Mouse (Mus musculus): Measurements from ENCODE around the gene Tspan18. TPM values are rescaled to one million over a fixed set of nuclear protein-coding genes. Genes with fewer than 3 reads are reported as not detected.

Gene Tspan18
- polyA plus RNA-seq, 1 experiment from 2014 or later = 71.4 TPM

DNA sequence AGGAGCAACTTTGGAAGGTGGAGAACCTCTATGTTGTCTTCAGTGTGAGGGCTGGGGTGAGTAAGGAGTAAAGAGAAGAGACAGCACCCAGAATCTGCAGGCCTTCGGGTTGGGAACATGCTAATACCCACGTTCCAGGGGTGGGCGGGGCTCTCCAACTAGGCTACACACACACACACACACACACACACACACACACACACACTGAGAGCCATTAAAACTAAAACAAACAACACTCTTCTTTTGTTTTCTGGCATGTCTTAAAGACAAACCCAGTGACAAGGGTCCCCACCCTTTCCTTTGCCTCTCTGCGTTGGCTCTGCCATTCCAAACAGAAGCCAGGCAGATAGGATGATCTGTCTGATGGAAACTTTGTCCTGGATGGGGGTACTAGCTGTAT, 2.0 kb downstream of the Tspan18 start:
- Histone ChIP-seq H3K9me3 (ENCODE audit: control insufficient read depth, low read length) (no peaks in the 10 kb centered on the region), H3K36me3 (ENCODE audit: control insufficient read depth, insufficient read depth, low read length) (peaks cover 2% of the 10 kb centered on the region; the same call in 1 of the 2 replicates), H3K4me3 (ENCODE audit: low read depth, low read length) (peak overlapping the region; percentile 81), H3K27me3 (ENCODE audit: control insufficient read depth, insufficient read depth, low read length) (no peaks in the 10 kb centered on the region), H3K4me2 (replicated peaks; ENCODE audit: low read depth, low read length) (peak overlapping the region; percentile 93), H3K27ac (ENCODE audit: low read depth, low read length) (no peak overlapping the region), H3K4me1 (replicated peaks; ENCODE audit: control insufficient read depth, insufficient read depth, low read length) (peaks cover 12% of the 10 kb centered on the region), H3K9ac (ENCODE audit: low read depth, low read length) (no peak overlapping the region; the same call in 1 of the 2 replicates)
- ATAC-seq (ENCODE audit: low FRiP score) (no peak), DNase-seq (ENCODE audit: low spot score) (no peak)
- WGBS = 84% methylated on average over 4 of the region's 4 CpGs

DNA sequence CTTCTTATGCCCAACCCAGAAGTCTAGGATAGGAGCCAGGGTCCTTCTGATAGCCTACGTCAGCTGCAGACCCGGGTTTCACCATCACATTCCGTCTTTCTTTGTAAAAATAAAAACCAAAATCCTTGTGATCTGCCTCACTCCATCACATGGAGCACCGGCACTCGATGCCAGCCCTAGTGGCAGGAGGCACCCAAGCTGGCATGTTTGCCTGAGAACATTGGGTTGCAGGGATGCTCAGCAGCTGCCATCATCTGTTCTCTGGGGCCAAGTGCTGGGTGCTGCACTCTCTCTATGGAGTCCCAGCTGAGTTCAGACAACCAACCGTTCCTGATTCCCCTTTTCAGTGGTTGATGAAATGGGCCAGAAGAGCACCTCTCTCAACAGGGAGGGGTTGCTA, 3.2 kb downstream of the Tspan18 start:
- ATAC-seq (ENCODE audit: low FRiP score) (no peak), DNase-seq (ENCODE audit: low spot score) (no peak)
- Histone ChIP-seq H3K4me1 (replicated peaks; ENCODE audit: control insufficient read depth, insufficient read depth, low read length) (peaks cover 12% of the 10 kb centered on the region), H3K27ac (ENCODE audit: low read depth, low read length) (no peak overlapping the region), H3K4me2 (replicated peaks; ENCODE audit: low read depth, low read length) (0 out of 2 replicates have a peak overlapping the region, but pooled peaks have one; percentile 17), H3K9ac (ENCODE audit: low read depth, low read length) (no peak overlapping the region), H3K27me3 (ENCODE audit: control insufficient read depth, insufficient read depth, low read length) (no peaks in the 10 kb centered on the region), H3K4me3 (ENCODE audit: low read depth, low read length) (no peak overlapping the region), H3K36me3 (ENCODE audit: control insufficient read depth, insufficient read depth, low read length) (peaks cover 2% of the 10 kb centered on the region; the same call in 1 of the 2 replicates), H3K9me3 (ENCODE audit: control insufficient read depth, low read length) (no peaks in the 10 kb centered on the region)
- WGBS = 94% methylated on average over 6 of the region's 6 CpGs

DNA sequence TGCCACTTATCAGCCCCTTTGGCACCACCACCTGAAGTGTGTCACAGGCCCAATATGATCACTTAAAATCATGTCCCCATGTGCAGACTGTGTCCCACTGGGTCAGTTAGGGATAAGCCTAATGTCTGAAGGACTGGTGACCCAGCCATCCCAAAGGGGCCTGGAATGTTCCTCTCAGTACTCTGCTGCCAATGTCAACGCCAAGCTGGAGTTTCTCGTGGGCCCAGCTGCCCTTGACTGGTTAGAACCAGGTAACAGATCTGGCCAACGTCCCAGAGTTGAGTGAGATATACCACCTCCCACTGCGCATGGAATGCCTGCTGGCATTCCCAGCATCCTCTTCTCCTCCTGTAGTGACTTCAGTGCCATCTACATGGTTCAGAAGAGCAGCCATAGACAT, 5.2 kb downstream of the Tspan18 start:
- H3K9ac ChIP-seq (ENCODE audit: low read depth, low read length) = no peak overlapping the region
- no peak overlapping the region for H3K4me3 ChIP-seq (ENCODE audit: low read depth, low read length)
- no peak for DNase-seq (ENCODE audit: low spot score)
- H3K9me3 ChIP-seq (ENCODE audit: control insufficient read depth, low read length) = no peaks in the 10 kb centered on the region
- peaks cover 2% of the 10 kb centered on the region; the same call in 1 of the 2 replicates for H3K36me3 ChIP-seq (ENCODE audit: control insufficient read depth, insufficient read depth, low read length)
- H3K4me2 ChIP-seq (replicated peaks; ENCODE audit: low read depth, low read length) = no peak overlapping the region
- WGBS = 88% methylated on average over 4 of the region's 4 CpGs
- ATAC-seq (ENCODE audit: low FRiP score) = no peak
- H3K4me1 ChIP-seq (replicated peaks; ENCODE audit: control insufficient read depth, insufficient read depth, low read length) = peaks cover 14% of the 10 kb centered on the region
- no peaks in the 10 kb centered on the region for H3K27me3 ChIP-seq (ENCODE audit: control insufficient read depth, insufficient read depth, low read length)
- no peak overlapping the region for H3K27ac ChIP-seq (ENCODE audit: low read depth, low read length)

- no peak for DNase-seq (ENCODE audit: low spot score)
- Histone ChIP-seq H3K27ac (ENCODE audit: low read depth, low read length) (no peak overlapping the region), H3K9me3 (ENCODE audit: control insufficient read depth, low read length) (no peaks in the 10 kb centered on the region), H3K4me1 (replicated peaks; ENCODE audit: control insufficient read depth, insufficient read depth, low read length) (peaks cover 14% of the 10 kb centered on the region), H3K4me3 (ENCODE audit: low read depth, low read length) (no peak overlapping the region), H3K4me2 (replicated peaks; ENCODE audit: low read depth, low read length) (no peak overlapping the region), H3K36me3 (ENCODE audit: control insufficient read depth, insufficient read depth, low read length) (peaks cover 2% of the 10 kb centered on the region; the same call in 1 of the 2 replicates), H3K27me3 (ENCODE audit: control insufficient read depth, insufficient read depth, low read length) (no peaks in the 10 kb centered on the region), H3K9ac (ENCODE audit: low read depth, low read length) (0 out of 2 replicates have a peak overlapping the region, but pooled peaks have one; percentile 20)
- no peak for ATAC-seq (ENCODE audit: low FRiP score)
- 81% methylated on average over 7 of the region's 7 CpGs for WGBS
These were observed 6.3 kb downstream of the Tspan18 start for GRCm38 (mm10) chr2:93327915-93328555.

- ATAC-seq (ENCODE audit: low FRiP score) = no peak
- Histone ChIP-seq H3K9ac (ENCODE audit: low read depth, low read length) (no peak overlapping the region), H3K9me3 (ENCODE audit: control insufficient read depth, low read length) (no peaks in the 10 kb centered on the region), H3K27me3 (ENCODE audit: control insufficient read depth, insufficient read depth, low read length) (no peaks in the 10 kb centered on the region), H3K4me2 (replicated peaks; ENCODE audit: low read depth, low read length) (no peak overlapping the region), H3K4me3 (ENCODE audit: low read depth, low read length) (no peak overlapping the region), H3K27ac (ENCODE audit: low read depth, low read length) (peak overlapping the region; percentile 60), H3K36me3 (ENCODE audit: control insufficient read depth, insufficient read depth, low read length) (no peaks in the 10 kb centered on the region), H3K4me1 (replicated peaks; ENCODE audit: control insufficient read depth, insufficient read depth, low read length) (peaks cover 14% of the 10 kb centered on the region)
- WGBS = 56% methylated on average over 7 of the region's 7 CpGs
- no peak for DNase-seq (ENCODE audit: low spot score)
These were observed 9.6 kb downstream of the Tspan18 start for GRCm38 (mm10) chr2:93324681-93325080.

- Histone ChIP-seq H3K27me3 (ENCODE audit: control insufficient read depth, insufficient read depth, low read length) (no peaks in the 10 kb centered on the region), H3K27ac (ENCODE audit: low read depth, low read length) (no peak overlapping the region), H3K4me3 (ENCODE audit: low read depth, low read length) (no peak overlapping the region), H3K9me3 (ENCODE audit: control insufficient read depth, low read length) (no peaks in the 10 kb centered on the region), H3K4me1 (replicated peaks; ENCODE audit: control insufficient read depth, insufficient read depth, low read length) (peaks cover 16% of the 10 kb centered on the region), H3K4me2 (replicated peaks; ENCODE audit: low read depth, low read length) (no peak overlapping the region), H3K36me3 (ENCODE audit: control insufficient read depth, insufficient read depth, low read length) (no peaks in the 10 kb centered on the region), H3K9ac (ENCODE audit: low read depth, low read length) (no peak overlapping the region)
- DNase-seq (ENCODE audit: low spot score) = no peak
- ATAC-seq (ENCODE audit: low FRiP score) = no peak
- 74% methylated on average over 8 of the region's 8 CpGs for WGBS
These were observed 12.4 kb downstream of the Tspan18 start for GRCm38 (mm10) chr2:93321946-93322345.

- DNase-seq (ENCODE audit: low spot score) (peak; percentile 0), ATAC-seq (ENCODE audit: low FRiP score) (no peak)
- 82% methylated on average over 5 of the region's 5 CpGs for WGBS
- Histone ChIP-seq H3K9ac (ENCODE audit: low read depth, low read length) (no peak overlapping the region), H3K27ac (ENCODE audit: low read depth, low read length) (no peak overlapping the region), H3K27me3 (ENCODE audit: control insufficient read depth, insufficient read depth, low read length) (no peaks in the 10 kb centered on the region), H3K4me3 (ENCODE audit: low read depth, low read length) (no peak overlapping the region), H3K9me3 (ENCODE audit: control insufficient read depth, low read length) (no peaks in the 10 kb centered on the region), H3K36me3 (ENCODE audit: control insufficient read depth, insufficient read depth, low read length) (no peaks in the 10 kb centered on the region), H3K4me1 (replicated peaks; ENCODE audit: control insufficient read depth, insufficient read depth, low read length) (peaks cover 17% of the 10 kb centered on the region), H3K4me2 (replicated peaks; ENCODE audit: low read depth, low read length) (no peak overlapping the region)
These were observed 14.0 kb downstream of the Tspan18 start for GRCm38 (mm10) chr2:93320267-93320666.

GRCm38 (mm10) chr2:93319598-93319997, 14.7 kb downstream of the Tspan18 start:
- no peak overlapping the region for H3K9ac ChIP-seq (ENCODE audit: low read depth, low read length)
- ATAC-seq (ENCODE audit: low FRiP score) = no peak
- no peaks in the 10 kb centered on the region for H3K9me3 ChIP-seq (ENCODE audit: control insufficient read depth, low read length)
- H3K27ac ChIP-seq (ENCODE audit: low read depth, low read length) = no peak overlapping the region
- 36% methylated on average over 7 of the region's 7 CpGs for WGBS
- H3K4me3 ChIP-seq (ENCODE audit: low read depth, low read length) = no peak overlapping the region
- no peak overlapping the region for H3K4me2 ChIP-seq (replicated peaks; ENCODE audit: low read depth, low read length)
- H3K4me1 ChIP-seq (replicated peaks; ENCODE audit: control insufficient read depth, insufficient read depth, low read length) = peaks cover 18% of the 10 kb centered on the region
- H3K27me3 ChIP-seq (ENCODE audit: control insufficient read depth, insufficient read depth, low read length) = no peaks in the 10 kb centered on the region
- DNase-seq (ENCODE audit: low spot score) = no peak
- H3K36me3 ChIP-seq (ENCODE audit: control insufficient read depth, insufficient read depth, low read length) = no peaks in the 10 kb centered on the region

GRCm38 (mm10) chr2:93318781-93319349, 15.4 kb downstream of the Tspan18 start:
- WGBS = 86% methylated on average over 21 of the region's 21 CpGs
- DNase-seq (ENCODE audit: low spot score) = no peak
- Histone ChIP-seq H3K9me3 (ENCODE audit: control insufficient read depth, low read length) (no peaks in the 10 kb centered on the region), H3K4me3 (ENCODE audit: low read depth, low read length) (no peak overlapping the region), H3K4me1 (replicated peaks; ENCODE audit: control insufficient read depth, insufficient read depth, low read length) (peaks cover 22% of the 10 kb centered on the region), H3K27ac (ENCODE audit: low read depth, low read length) (peak overlapping the region; percentile 56; the same call in 1 of the 2 replicates), H3K4me2 (replicated peaks; ENCODE audit: low read depth, low read length) (no peak overlapping the region), H3K9ac (ENCODE audit: low read depth, low read length) (no peak overlapping the region), H3K27me3 (ENCODE audit: control insufficient read depth, insufficient read depth, low read length) (no peaks in the 10 kb centered on the region), H3K36me3 (ENCODE audit: control insufficient read depth, insufficient read depth, low read length) (no peaks in the 10 kb centered on the region)
- ATAC-seq (ENCODE audit: low FRiP score) = no peak

All from hindbrain, embryonic 11.5 days (tissue).